In the genomic region with DNA sequence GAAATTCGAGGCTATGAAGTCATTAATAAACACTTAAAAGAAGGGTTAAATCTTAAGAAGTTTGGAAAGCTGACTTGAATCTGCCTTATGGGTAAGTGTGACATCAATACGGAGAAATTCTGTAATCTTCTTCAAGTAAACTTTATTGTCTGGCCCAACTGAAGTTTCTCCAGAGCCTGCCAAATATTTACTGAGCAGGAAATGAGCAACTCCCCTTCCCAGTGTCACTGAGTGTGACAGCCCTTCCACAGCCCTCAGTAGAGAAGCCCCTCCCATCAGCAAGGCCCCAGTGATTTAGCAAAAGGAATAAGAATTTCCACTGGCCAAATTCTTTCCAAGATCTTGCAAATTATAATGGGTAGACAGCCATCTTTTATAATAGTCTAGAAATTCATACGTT, we compare ENCODE assay signal across 14 mouse cellular contexts.
DNase-seq lines count a peak whose midpoint lies in the region; ATAC-seq and TF ChIP-seq lines count a peak whose summit lies in the region.
"Had no signal": no experiment of that assay in that cellular context is flagged by ENCODE, and none has a peak within 500 bp of the region (broad histone marks: within the 10 kb centered on the region; RNA-seq: fewer than 3 reads in every experiment).

No protein-coding gene starts in this region.

- no peak overlapping the region for H3K4me2 ChIP-seq in limb, embryonic 14.5 days (replicated peaks; ENCODE audit: low read depth, low read length, severe bottlenecking)
- H3K4me2 ChIP-seq: heart, embryonic 11.5 days; hindbrain, embryonic 15.5 days; neural tube, embryonic 13.5 days had no signal

- H3K9me3 ChIP-seq in limb, embryonic 14.5 days (ENCODE audit: control insufficient read depth, low read length): no peaks in the 10 kb centered on the region
- H3K9me3 ChIP-seq in limb, embryonic 10.5 days (replicated peaks): no peaks in the 10 kb centered on the region
- H3K9me3 ChIP-seq: hindbrain, embryonic 15.5 days; neural tube, embryonic 13.5 days had no signal

- H3K27ac ChIP-seq in limb, embryonic 14.5 days (replicated peaks; ENCODE audit: low read depth, low read length): no peak overlapping the region
- H3K27ac ChIP-seq in limb, embryonic 10.5 days: no peak overlapping the region
- H3K27ac ChIP-seq: hindbrain, embryonic 15.5 days; neural tube, embryonic 13.5 days had no signal

- H3K36me3 ChIP-seq in limb, embryonic 14.5 days (ENCODE audit: control insufficient read depth, insufficient read depth, low read length): no peaks in the 10 kb centered on the region
- H3K36me3 ChIP-seq in limb, embryonic 10.5 days: no peaks in the 10 kb centered on the region
- H3K36me3 ChIP-seq: hindbrain, embryonic 15.5 days; neural tube, embryonic 13.5 days had no signal

- ATAC-seq in limb, embryonic 14.5 days (ENCODE audit: low FRiP score, low read depth): no peak

- TF ChIP-seq POLR2A in limb, embryonic 14.5 days (IDR thresholded peaks at IDR 0.05; ENCODE audit: borderline replicate concordance, extremely low read depth, insufficient read depth, insufficient read length): no peak

- intact Hi-C loops in heart, postnatal 14 days (cut with DNase I): loop anchor here (10.0 kb wide), 1 partner anchor 649 kb away; no protein-coding TSS in a partner anchor

- peak; percentile 11 for DNase-seq in embryo, embryonic 10 days (ENCODE audit: low spot score)
- DNase-seq in embryo, embryonic 9.5 days (ENCODE audit: extremely low spot score): no peak
- DNase-seq in heart, postnatal 14 days: peak; percentile 2 to 7
- no peak for DNase-seq in heart, adult 8-10 months (ENCODE audit: low spot score)
- peak; percentile 44 for DNase-seq in limb, embryonic 14.5 days (ENCODE audit: low spot score)
- DNase-seq in limb, embryonic 10.5 days (ENCODE audit: low spot score): no peak
- DNase-seq in lung, postnatal 25 days (ENCODE audit: low spot score): peak; percentile 64
- DNase-seq in yolk sac, embryonic 10.5 days (ENCODE audit: low spot score): no peak
- DNase-seq: cerebellum, adult 8-10 months; right cerebral cortex, postnatal 4 days; thymus, postnatal 36 days had no signal

- no peaks in the 10 kb centered on the region for H3K27me3 ChIP-seq in limb, embryonic 14.5 days (ENCODE audit: control insufficient read depth, insufficient read depth, low read length)
- H3K27me3 ChIP-seq in limb, embryonic 10.5 days (ENCODE audit: low read depth, poor library complexity, severe bottlenecking): no peaks in the 10 kb centered on the region
- H3K27me3 ChIP-seq: hindbrain, embryonic 15.5 days; neural tube, embryonic 13.5 days had no signal

- 39% methylated on average over 3 of the region's 3 CpGs for WGBS in limb, embryonic 14.5 days
- WGBS in limb, embryonic 10.5 days: 83% methylated on average over 3 of the region's 3 CpGs

- H3K4me3 ChIP-seq in limb, embryonic 14.5 days (replicated peaks; ENCODE audit: low read length): no peak overlapping the region
- no peak overlapping the region for H3K4me3 ChIP-seq in limb, embryonic 10.5 days
- H3K4me3 ChIP-seq: hindbrain, embryonic 15.5 days; neural tube, embryonic 13.5 days had no signal

- no peak overlapping the region for H3K9ac ChIP-seq in limb, embryonic 14.5 days (ENCODE audit: low read depth, low read length, severe bottlenecking)
- H3K9ac ChIP-seq: hindbrain, embryonic 15.5 days; neural tube, embryonic 13.5 days had no signal

- H3K4me1 ChIP-seq in limb, embryonic 14.5 days (ENCODE audit: control insufficient read depth, insufficient read depth, low read length): peaks cover 4% of the 10 kb centered on the region; the same call in 1 of the 2 replicates
- H3K4me1 ChIP-seq in limb, embryonic 10.5 days: no peaks in the 10 kb centered on the region
- H3K4me1 ChIP-seq: hindbrain, embryonic 15.5 days; neural tube, embryonic 13.5 days had no signal

Comparison
In these comparisons a context has a peak if more than half of its experiments do, and no peak if none do; other contexts are left out.
1. DNase-seq: peak in embryo, embryonic 10 days (single experiment), heart, postnatal 14 days (2 of 2), limb, embryonic 14.5 days (single experiment) and lung, postnatal 25 days (single experiment); none in embryo, embryonic 9.5 days (single experiment), heart, adult 8-10 months (single experiment), limb, embryonic 10.5 days (single experiment) and yolk sac, embryonic 10.5 days (single experiment).